Mouse (Mus musculus) G1E-ER4 (cell line): Measurements from ENCODE around the gene Ttc33. TPM values are rescaled to one million over a fixed set of nuclear protein-coding genes. Genes with fewer than 3 reads are reported as not detected.

Experiments
- GATA1 ChIP-seq: IDR thresholded peaks from one replicate; pipeline ENCODE4 v1.8.0; 2012; ENCODE audit warnings: low read length, inconsistent platforms
- polyA plus RNA-seq: library from polyadenylated mRNA; stranded (reverse); fragments of >175 nt; gene quantifications from 2 replicates; pipeline ENCODE4 v1.2.3, GENCODE M21; 2012

The Ttc33 gene
- polyA plus RNA-seq, 1 experiment, result 1.9 TPM

DNA sequence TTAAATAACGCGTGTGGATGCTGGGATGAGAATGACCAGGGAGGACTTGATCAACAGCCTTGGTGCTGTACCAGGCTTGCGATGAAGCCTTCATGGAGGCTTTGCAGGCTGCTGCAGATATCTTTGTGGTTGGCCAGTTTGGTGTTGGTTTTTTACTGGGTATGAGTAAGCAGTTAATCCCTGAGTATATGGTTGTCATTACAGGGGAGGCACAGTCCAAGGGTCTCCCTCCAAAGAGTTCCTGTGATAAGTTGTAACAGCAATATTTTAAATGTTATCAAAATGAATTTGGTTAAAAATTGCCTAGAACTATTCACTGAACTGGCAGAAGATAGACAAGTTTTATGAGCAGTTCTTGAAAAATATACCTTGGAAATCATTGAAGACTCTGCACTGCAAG lies 23.8 kb downstream of the Ttc33 start:
- TF ChIP-seq GATA1, result no peak

DNA sequence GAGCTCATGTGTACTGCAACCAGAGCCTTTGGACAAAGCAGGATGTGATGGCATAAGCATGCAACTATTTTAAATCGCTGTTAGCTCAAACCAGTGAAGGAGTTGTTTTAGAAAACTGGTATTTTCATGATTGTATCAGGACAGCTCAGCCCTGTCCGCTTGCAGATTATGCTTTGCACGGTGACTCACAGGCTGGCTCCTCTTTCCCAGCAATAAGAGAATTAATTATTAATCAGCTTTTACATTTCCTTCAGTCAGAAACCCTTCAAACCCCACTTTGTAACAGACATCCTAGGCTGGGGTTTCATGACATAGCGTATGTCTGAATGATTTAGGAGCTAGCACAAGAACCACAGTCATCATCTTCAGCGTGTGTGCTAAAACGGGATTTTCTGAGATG lies 35.2 kb downstream of the Ttc33 start:
- TF ChIP-seq GATA1, result no peak

DNA sequence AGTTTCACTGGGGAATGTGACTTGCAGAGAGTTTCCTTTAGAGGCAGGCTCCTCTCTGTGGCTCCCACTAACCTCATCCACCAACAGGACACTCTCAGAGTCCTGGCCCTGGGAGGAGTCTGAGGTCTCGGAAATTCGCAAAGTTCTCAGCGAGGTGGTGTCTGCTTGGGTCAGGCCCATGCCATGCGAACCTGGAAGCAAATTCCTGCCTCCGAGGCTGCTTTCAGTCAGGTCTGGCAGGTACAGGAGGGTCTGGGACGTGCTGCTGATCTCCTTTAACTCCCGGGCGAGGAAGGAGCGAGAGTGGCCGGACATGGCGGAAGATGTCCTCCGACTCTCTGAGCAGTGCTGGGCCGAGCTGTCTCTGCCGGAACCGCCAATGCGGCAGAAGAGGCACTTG lies 49.3 kb downstream of the Ttc33 start:
- TF ChIP-seq GATA1, result no peak

DNA sequence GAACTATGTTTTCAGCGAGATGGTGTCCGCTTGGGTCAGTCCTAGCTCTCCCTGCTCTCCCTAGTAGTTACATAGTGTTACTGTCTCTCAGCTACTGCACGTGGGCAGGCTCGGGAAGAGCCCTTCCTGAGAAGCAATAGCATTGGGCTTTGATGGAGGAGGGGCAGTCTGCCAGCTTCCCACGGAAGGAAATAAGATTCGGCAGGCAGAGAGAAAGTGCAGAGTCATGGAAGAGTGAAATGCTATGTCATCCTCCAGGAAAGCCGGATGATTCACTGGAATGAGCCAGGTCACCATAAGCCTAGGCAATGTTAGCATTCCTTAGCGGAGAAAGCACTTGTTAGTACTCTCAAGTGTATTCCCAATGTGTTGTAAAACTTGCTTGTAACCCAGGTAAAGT lies 50.2 kb downstream of the Ttc33 start:
- no peak for TF ChIP-seq GATA1

DNA sequence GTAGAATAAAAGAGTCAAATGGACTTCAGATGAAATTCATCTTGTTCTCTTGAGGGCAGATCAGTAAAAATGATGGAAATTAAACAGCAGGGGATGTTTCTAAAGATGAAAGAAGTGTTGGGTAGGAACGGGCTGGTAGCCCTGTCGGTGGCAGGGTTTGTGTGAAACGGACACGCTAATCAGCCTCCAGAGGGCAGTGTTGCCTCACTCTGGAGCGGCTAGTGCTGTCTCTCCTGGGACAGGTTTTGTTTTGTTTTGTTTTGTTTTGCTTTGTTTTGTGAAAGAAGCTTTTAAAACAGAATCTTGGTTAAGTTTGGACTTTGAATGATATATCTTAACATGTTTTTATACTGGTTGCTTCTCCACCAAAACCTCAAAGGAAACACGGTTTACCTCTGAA lies 51.2 kb downstream of the Ttc33 start:
- no peak for TF ChIP-seq GATA1

DNA sequence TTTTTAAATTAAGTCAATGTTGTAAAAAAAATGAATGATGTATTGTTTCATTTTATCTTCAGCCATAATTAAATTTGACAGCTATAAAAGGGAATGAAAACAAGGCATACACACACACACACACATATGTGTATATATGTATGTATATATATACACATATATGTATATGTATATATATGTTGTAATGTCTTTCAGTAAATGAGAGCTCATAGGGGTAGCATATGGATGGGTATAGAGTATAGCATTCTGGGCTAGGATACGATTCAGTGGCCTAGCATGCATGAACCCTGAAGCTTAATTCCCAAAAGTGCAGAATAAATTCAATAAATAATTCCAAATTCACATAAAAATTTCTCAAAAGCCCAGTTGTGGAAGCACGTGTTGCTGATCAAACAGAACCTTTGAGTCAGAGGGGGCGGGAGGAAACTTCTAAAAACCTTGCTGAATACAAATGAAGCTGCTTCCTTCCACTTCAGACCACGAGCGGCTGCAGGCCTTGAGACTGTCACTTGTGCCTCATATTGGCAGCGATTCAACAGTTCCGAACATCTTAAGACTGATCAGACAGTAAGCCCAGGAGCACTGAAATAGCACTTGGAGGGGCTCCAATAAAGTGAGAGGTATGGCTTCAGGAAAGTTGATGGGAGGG lies 51.8 kb downstream of the Ttc33 start:
- TF ChIP-seq GATA1, result no peak

DNA sequence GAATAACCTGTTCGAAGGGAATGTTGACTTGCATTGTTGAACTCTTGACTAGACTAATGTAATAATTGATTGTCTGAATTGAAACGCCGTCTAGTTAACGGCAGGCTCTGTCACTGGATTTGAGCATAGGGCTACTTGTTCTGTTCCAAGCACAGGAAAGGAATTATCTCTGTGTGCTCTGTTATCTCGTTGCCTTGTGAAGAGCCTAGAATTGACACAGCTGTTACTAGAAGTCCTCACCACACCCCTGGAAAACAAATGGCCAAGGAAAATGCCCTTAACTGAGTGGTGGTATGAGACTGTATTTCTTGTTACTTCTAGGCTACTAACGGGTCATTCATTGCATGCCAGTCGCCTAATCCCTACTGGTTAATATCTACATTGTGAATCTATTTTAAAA lies 52.7 kb downstream of the Ttc33 start:
- TF ChIP-seq GATA1, result no peak

DNA sequence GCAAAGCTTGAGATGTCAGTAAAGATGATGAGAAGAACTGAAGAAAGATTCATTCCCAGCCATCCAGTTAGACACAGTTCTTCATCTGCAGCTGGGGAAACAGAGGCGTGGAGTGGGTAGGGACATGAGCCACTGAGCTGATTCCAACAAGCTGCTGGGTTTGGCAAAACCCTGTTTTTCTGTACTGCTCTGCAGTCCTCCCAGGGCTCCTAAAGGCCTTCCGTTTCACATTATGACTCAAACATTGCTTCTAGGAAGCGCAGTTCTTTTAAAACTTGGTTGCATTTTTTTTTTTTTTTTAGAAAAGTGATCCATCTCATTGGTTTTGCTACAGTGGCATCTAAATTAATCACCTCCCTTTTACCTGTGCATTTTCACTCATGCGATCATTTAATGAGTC lies 53.2 kb downstream of the Ttc33 start:
- TF ChIP-seq GATA1, result no peak

DNA sequence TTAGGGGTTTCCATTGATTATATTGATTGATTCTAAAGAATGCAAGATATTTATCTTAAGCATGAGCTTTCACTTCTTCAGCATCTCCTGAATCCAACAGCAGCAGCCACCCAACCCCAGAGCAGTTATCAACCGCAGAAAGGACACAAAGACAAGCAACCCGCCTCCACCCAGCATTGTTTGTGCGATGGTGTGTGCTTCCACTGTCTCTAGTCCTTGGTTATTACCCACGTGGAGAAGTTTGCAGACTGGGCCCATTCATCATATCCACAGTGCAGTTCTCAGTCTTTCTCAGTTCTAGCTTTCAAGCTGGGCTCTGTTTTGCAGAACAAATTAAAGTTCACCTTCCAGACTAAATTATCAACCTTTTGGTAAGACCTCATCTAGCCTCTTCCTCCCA lies 54.0 kb downstream of the Ttc33 start:
- TF ChIP-seq GATA1, result peak; percentile 27

DNA sequence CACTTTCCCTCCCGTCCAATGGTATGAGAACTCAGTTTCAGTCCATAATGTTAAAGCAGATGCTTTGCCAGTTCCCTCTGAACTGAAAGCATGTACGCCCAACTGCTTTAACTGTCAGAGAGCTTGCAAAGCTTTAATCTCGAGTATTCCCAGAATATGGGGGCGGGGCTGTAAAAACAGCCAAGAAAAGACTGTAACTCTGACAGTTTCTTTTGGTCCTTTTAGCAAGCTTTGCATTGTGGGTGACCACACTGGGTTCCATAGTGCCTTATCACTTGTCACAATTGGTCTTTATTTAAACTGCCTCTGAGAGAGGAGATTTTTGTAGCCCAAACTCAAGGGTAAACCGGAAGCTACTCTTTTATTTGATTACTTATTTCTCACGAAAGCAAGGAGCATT lies 54.6 kb downstream of the Ttc33 start:
- no peak for TF ChIP-seq GATA1

DNA sequence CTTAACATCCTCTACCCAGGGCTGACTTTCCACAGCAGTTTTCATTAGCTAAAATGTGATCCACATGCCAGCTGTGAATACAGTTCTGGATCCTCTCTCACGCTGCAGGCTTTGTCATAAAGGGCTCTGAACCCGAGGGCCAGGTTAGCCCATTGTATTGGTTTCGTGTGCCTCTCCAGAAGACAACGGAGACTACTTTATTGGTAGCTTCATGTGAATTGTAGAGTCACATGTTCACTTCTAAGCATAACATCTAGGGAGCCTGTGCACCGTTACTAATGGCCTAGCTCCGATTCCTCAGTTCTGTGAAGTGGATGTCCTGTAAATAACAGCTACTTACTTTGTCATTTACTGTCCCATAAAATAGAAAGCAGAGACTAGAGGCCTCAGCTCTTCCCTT lies 55.0 kb downstream of the Ttc33 start:
- TF ChIP-seq GATA1, result no peak

DNA sequence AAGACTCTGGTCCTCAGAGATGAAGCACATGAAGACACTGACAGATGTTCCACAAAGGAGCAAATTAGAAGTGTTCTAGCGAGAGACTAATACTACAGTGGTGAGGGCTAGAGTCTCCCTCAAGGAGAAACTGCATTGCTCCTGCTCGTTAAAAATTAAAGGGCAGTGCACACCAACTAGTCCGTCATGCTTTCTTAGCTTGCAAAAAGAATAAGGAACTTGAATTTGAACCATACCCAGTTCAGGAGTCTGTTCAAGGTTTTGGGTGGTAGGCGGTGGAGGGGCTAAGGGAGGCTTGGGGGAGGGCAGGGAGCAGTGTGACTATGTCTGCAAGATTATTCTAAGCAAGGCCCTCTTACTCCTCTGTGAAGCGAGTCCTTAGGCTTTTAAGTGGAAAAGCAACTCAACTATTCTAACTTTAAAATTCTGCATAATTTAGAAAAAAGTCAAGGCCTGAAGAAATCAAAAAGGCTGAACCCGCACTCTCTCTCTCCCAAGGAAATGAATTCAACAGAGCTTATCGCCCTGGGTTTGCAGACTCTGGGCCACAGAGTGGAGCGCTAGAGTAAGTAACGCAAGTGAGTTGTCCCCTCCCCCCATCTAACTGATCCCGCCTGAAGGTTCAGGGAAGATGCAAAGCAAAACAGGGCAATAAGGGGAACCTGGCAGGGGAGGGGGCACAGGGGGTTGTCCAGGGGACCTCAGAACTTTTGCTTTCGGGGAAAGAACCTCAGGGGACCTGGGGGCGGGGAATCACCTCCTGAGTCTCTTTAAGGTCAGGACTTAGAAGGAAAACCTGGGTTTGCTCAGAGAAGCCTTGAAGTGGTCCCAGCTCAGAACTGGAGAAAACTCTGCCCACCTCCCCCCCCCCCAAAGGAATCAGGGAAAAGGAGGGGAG lies 56.2 kb downstream of the Ttc33 start:
- no peak for TF ChIP-seq GATA1

DNA sequence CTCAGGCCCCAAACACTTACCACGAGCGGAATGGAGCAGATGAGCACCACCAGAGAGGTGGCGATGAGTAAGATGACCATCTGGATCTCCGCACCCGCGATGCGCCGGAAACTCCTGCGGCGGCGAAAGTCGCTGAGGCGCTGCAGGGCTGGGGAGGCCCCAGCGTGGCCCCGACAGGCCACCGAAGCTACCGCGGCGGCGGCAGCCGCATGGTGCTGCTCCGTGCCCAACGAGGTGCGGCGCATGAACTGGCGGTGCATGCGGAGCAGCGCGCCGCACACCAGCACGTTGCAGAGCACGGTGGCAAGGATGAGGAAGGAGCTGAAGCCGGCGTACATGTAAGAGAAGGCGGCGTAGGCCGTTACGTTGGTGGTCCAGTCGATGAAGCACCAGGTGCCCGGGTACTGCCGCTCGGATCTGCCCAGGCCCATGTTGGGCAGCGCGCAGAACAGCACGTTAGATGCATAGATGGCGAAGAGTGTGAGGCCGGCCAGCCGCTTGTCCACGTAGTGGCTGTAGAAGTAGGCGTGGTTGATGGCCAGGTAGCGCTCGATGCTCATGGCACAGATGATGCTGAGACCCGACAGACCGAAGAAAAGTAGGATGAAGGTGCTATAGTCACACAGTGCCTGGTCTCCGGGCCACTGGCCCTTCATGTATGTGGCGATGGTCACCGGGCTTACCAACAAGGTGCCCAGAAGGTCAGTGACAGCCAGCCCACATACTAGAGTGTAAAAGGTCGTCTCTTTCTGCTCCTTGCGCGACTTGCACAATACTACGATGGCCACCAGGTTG lies 57.1 kb downstream of the Ttc33 start:
- TF ChIP-seq GATA1, result no peak

DNA sequence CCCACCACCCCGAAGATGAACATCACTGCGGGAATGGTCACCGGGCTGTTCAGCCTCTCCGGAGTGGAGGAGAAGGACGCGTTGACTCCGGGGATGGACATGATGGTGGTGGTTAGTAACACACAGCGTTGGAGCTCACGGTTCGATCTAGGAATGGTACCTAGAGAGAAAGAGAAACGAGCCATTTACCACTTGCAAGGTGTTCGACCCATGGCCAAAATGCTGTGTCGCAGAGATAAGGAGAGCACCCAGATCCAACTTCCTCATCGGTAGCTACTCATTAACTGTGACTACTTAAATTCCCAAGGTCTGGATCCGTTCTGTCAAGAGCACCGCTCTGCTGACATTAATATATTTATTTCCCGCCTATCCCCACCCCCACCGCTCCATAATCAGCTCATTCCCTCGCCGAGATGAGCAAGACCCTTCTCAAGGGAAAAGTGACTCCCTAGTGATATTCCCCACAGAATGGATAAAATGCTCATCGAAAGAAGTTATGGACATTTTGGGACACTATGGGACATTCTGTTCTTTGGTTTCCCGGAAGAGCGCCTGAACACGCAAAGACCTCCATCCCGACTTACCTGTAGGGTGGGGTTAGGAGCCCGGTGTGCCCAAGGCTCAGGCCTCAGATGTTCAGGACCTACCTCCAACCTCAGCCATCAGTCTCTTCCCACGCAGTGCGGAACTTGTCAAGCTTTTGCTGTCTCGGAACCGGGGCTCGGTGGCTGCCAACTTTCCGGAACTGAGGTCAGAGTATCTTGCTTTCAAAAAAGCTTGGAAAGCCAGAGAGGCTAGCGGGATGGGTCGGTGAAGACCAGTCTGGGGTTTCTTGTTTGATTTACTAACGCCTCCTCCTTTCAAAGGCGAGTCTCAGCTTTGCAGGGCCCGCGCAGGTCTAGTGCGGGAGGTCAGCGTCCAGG lies 58.0 kb downstream of the Ttc33 start:
- no peak for TF ChIP-seq GATA1
